Comparison of ENCODE assay signal across 8 mouse cellular contexts in the genomic region with DNA sequence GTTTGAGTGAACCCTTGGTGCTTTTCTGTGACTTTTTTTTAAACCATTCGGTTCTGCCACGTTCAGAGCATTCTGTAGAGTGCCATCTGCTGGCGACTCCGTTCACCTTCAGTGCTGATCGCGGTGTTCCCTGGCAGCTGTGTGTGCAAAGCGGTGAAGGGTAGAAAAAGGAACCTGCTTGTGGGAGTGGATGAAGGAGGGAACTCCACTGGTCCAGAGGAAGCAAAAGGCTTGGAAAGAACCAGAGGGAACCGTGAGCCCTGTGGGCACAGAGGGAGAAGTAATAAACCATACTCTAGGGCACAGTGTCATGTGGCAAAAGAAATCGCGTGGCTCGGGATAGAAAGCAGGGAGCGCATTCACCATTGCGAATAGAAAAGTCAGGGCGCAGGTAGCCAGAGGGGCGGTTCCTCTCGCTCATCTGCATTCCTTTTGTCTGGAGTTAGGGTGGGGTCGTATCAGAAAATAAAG.
A peak's percentile ranks its signal among the peaks of the same experiment; 100 is the strongest.
DNase-seq lines count a peak whose midpoint lies in the region; ATAC-seq and TF ChIP-seq lines count a peak whose summit lies in the region.

No protein-coding gene starts in this region.

- TF ChIP-seq CTCF in brain, embryonic 14.5 days (IDR thresholded peaks at IDR 0.05; ENCODE audit: borderline replicate concordance, extremely low read depth, insufficient read depth, insufficient read length), result peak; percentile 87

- TF ChIP-seq POLR2A in brain, embryonic 14.5 days (IDR thresholded peaks at IDR 0.05; ENCODE audit: borderline replicate concordance, extremely low read depth, insufficient read depth, insufficient read length, poor library complexity, severe bottlenecking), result no peak

- peak overlapping the region; percentile 32; the same call in 1 of the 2 replicates for H3K27ac ChIP-seq in forebrain, embryonic 10.5 days
- 0 out of 2 replicates have a peak overlapping the region, but pooled peaks have one; percentile 26 for H3K27ac ChIP-seq in heart, embryonic 16.5 days (ENCODE audit: low read length)
- no peak overlapping the region for H3K27ac ChIP-seq in liver, embryonic 13.5 days
- H3K27ac ChIP-seq in stomach, embryonic 15.5 days, result no peak overlapping the region

- no peaks in the 10 kb centered on the region for H3K9me3 ChIP-seq in forebrain, embryonic 10.5 days
- H3K9me3 ChIP-seq in heart, embryonic 16.5 days (replicated peaks; ENCODE audit: control insufficient read depth, low read length), result no peaks in the 10 kb centered on the region
- H3K9me3 ChIP-seq in liver, embryonic 13.5 days (replicated peaks), result no peaks in the 10 kb centered on the region
- H3K9me3 ChIP-seq in stomach, embryonic 15.5 days, result no peaks in the 10 kb centered on the region

- H3K4me1 ChIP-seq in forebrain, embryonic 10.5 days, result peaks cover 29% of the 10 kb centered on the region
- H3K4me1 ChIP-seq in heart, embryonic 16.5 days (ENCODE audit: control insufficient read depth, insufficient read depth, low read length), result peaks cover 8% of the 10 kb centered on the region; the same call in 1 of the 2 replicates
- peaks cover 9% of the 10 kb centered on the region for H3K4me1 ChIP-seq in liver, embryonic 13.5 days (replicated peaks)
- peaks cover 8% of the 10 kb centered on the region; the same call in 1 of the 2 replicates for H3K4me1 ChIP-seq in stomach, embryonic 15.5 days

- peaks cover 66% of the 10 kb centered on the region for H3K27me3 ChIP-seq in forebrain, embryonic 10.5 days (ENCODE audit: poor library complexity, severe bottlenecking)
- H3K27me3 ChIP-seq in heart, embryonic 16.5 days (ENCODE audit: control insufficient read depth, insufficient read depth, low read length), result no peaks in the 10 kb centered on the region
- H3K27me3 ChIP-seq in liver, embryonic 13.5 days, result peaks cover 26% of the 10 kb centered on the region
- no peaks in the 10 kb centered on the region for H3K27me3 ChIP-seq in stomach, embryonic 15.5 days (replicated peaks)

- H3K36me3 ChIP-seq in forebrain, embryonic 10.5 days (replicated peaks), result no peaks in the 10 kb centered on the region
- no peaks in the 10 kb centered on the region for H3K36me3 ChIP-seq in heart, embryonic 16.5 days (ENCODE audit: control insufficient read depth, insufficient read depth)
- no peaks in the 10 kb centered on the region for H3K36me3 ChIP-seq in liver, embryonic 13.5 days
- H3K36me3 ChIP-seq in stomach, embryonic 15.5 days, result no peaks in the 10 kb centered on the region

- peak overlapping the region; percentile 64 for H3K9ac ChIP-seq in heart, embryonic 16.5 days (ENCODE audit: low read length)
- H3K9ac ChIP-seq in liver, embryonic 13.5 days, result no peak overlapping the region
- no peak overlapping the region for H3K9ac ChIP-seq in stomach, embryonic 15.5 days

- H3K4me3 ChIP-seq in forebrain, embryonic 10.5 days, result peak overlapping the region; percentile 51
- H3K4me3 ChIP-seq in heart, embryonic 16.5 days (ENCODE audit: low read length), result peak overlapping the region; percentile 64
- H3K4me3 ChIP-seq in liver, embryonic 13.5 days (replicated peaks), result peak overlapping the region; percentile 39
- H3K4me3 ChIP-seq in stomach, embryonic 15.5 days (replicated peaks), result peak overlapping the region; percentile 36

- ATAC-seq in heart, embryonic 16.5 days (replicated peaks; ENCODE audit: extremely low read depth, insufficient read depth, low FRiP score), result peak; percentile 74; the same call in 1 of the 2 replicates
- no peak for ATAC-seq in liver, embryonic 13.5 days (ENCODE audit: low read depth)
- ATAC-seq in stomach, embryonic 15.5 days (ENCODE audit: insufficient read depth, low FRiP score, low read depth), result peak; percentile 71; the same call in 1 of the 2 replicates

- peak; percentile 72 for DNase-seq in CD4-positive helper T cell, adult 2 months (ENCODE audit: low read depth, low spot score)
- peak; percentile 95 for DNase-seq in brain, embryonic 14.5 days (ENCODE audit: low read depth)
- peak; percentile 82 for DNase-seq in forebrain, embryonic 10.5 days (ENCODE audit: extremely low spot score, low spot score)
- DNase-seq in kidney, postnatal 25 days, result peak; percentile 85 to 88
- peak; percentile 29 for DNase-seq in liver, embryonic 13.5 days
- peak; percentile 86 for DNase-seq in neural tube, embryonic 10.5 days (ENCODE audit: extremely low spot score, low spot score)

- H3K4me2 ChIP-seq in heart, embryonic 16.5 days (ENCODE audit: low read depth, low read length), result peak overlapping the region; percentile 94
- H3K4me2 ChIP-seq in liver, embryonic 13.5 days, result peak overlapping the region; percentile 60
- H3K4me2 ChIP-seq in stomach, embryonic 15.5 days, result peak overlapping the region; percentile 67

- WGBS in forebrain, embryonic 10.5 days, result under 1% methylated on average over 17 of the region's 17 CpGs
- WGBS in heart, embryonic 16.5 days, result under 1% methylated on average over 17 of the region's 17 CpGs
- WGBS in liver, embryonic 13.5 days (ENCODE audit: insufficient replicate concordance), result under 1% methylated on average over 17 of the region's 17 CpGs
- under 1% methylated on average over 17 of the region's 17 CpGs for WGBS in stomach, embryonic 15.5 days

Comparison
In these comparisons a context has a peak if more than half of its experiments do, and no peak if none do; other contexts are left out.
1. DNase-seq: peak in every context shown above with its lines; median percentile 95 in brain, embryonic 14.5 days; 86 in kidney, postnatal 25 days; 86 in neural tube, embryonic 10.5 days; 82 in forebrain, embryonic 10.5 days; 72 in CD4-positive helper T cell, adult 2 months; 29 in liver, embryonic 13.5 days.
2. H3K27ac ChIP-seq: peak in forebrain, embryonic 10.5 days (single experiment) and heart, embryonic 16.5 days (single experiment); none in liver, embryonic 13.5 days (single experiment) and stomach, embryonic 15.5 days (single experiment).
3. Peak in every context shown above with its lines, with median percentiles within 50 percentile points of each other: H3K4me3 ChIP-seq and H3K4me2 ChIP-seq.